Mouse (Mus musculus): ENCODE data around the gene Cap2. TPM values are rescaled to one million over a fixed set of nuclear protein-coding genes. Genes with fewer than 3 reads are reported as not detected.

The Cap2 gene
- polyA plus RNA-seq, 1 experiment from 2014 or later, result 11.8 TPM

DNA sequence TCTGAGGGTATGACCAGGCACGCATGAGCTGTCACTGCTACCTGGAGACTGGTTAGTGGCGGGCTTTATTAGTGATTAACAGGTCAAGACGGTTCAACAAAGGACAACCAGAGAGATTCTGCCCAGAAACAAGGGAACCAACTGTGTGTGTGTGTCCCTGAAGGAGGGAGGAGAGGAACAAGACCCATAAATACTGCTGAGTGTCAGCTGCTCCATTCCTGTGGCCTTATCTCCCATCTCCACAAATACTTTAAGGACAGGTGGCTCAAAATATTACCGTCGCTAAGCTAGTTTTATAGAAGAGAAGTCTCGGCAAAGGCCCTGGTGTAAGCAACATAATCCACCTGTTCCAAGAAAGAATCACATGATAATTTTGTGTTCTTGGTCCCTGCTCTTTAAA, 127.7 kb downstream of the Cap2 start:
- WGBS, result 66% methylated on average over 6 of the region's 6 CpGs
- peaks cover 2% of the 10 kb centered on the region; the same call in 1 of the 2 replicates for H3K4me1 ChIP-seq (replicated peaks; ENCODE audit: control insufficient read depth, insufficient read depth, low read length)
- H3K36me3 ChIP-seq (ENCODE audit: control insufficient read depth, insufficient read depth, low read length), result no peaks in the 10 kb centered on the region
- no peaks in the 10 kb centered on the region for H3K27me3 ChIP-seq (ENCODE audit: control insufficient read depth, insufficient read depth, low read depth, low read length)
- H3K4me2 ChIP-seq (ENCODE audit: low read depth, low read length), result no peak overlapping the region
- no peak for ATAC-seq (ENCODE audit: low read depth)
- H3K9ac ChIP-seq (ENCODE audit: low read length), result no peak overlapping the region
- H3K4me3 ChIP-seq (ENCODE audit: low read length), result no peak overlapping the region
- no peaks in the 10 kb centered on the region for H3K9me3 ChIP-seq (ENCODE audit: control insufficient read depth, low read length)
- H3K27ac ChIP-seq (ENCODE audit: low read length), result no peak overlapping the region

DNA sequence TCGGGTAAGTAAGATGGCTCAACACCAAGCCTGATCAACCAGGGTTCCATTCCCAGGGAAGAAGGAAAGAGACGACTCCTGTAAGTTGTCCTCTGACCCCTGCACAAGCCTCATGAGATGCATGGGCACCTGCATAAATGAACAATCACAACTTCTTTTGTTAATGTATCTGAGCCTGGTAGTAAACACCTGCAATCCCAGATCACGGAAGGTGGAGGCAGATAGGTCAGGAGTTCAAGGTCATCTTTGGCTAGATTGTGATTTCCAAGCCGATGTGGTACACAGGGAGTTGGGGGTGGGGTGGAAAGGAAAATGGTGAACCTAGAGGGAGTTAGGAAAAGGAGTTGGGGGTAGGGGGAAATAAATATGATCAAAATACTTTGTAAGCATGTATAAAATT, 131.1 kb downstream of the Cap2 start:
- Histone ChIP-seq H3K9ac (ENCODE audit: low read length) (no peak overlapping the region), H3K36me3 (ENCODE audit: control insufficient read depth, insufficient read depth, low read length) (no peaks in the 10 kb centered on the region), H3K4me2 (ENCODE audit: low read depth, low read length) (no peak overlapping the region), H3K9me3 (ENCODE audit: control insufficient read depth, low read length) (no peaks in the 10 kb centered on the region), H3K27ac (ENCODE audit: low read length) (no peak overlapping the region), H3K4me3 (ENCODE audit: low read length) (no peak overlapping the region), H3K27me3 (ENCODE audit: control insufficient read depth, insufficient read depth, low read depth, low read length) (no peaks in the 10 kb centered on the region), H3K4me1 (replicated peaks; ENCODE audit: control insufficient read depth, insufficient read depth, low read length) (no peaks in the 10 kb centered on the region)
- 48% methylated on average over 4 of the region's 4 CpGs for WGBS
- no peak for ATAC-seq (ENCODE audit: low read depth)

DNA sequence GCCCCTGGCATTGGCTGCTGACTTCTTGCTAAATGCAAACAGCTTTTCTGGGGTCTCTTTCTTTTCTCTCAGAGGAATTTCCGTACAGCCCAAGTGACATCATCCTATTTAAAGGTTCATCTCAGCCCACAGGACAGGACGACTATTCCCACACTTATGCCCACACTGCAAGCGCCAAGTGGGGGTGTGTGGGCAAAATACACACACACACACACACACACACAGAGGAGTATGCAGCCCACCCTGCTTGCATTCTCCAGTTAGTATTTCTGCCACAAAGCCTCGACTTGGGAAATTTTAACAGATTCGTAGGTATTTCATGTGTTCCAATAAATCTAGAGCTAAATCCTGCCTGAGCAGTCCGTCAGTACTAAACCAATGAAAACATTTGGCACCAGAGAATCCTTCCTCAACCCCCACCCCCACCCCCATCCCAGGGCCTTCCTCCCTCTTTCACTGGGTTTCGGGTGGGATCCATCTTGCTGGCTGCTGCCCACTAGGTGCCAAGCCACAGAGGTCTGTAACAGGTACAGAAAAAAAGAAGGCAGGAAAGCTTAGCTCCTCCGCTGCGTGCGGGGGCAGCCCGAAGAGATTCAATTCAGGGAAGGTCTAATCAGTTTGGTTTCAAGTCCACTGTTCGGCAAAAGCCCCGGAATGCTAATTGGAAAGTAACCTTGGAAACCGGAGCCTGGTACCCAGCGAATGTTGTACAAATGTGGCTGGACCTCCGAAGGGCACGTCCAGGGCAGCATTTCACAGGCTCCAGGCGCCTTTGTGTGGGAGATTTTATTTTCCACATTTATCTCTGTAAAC, 131.9 kb downstream of the Cap2 start:
- 58% methylated on average over 18 of the region's 18 CpGs for WGBS
- no peak for ATAC-seq (ENCODE audit: low read depth)
- no peak overlapping the region for H3K4me3 ChIP-seq (ENCODE audit: low read length)
- H3K27me3 ChIP-seq (ENCODE audit: control insufficient read depth, insufficient read depth, low read depth, low read length), result no peaks in the 10 kb centered on the region
- no peaks in the 10 kb centered on the region for H3K36me3 ChIP-seq (ENCODE audit: control insufficient read depth, insufficient read depth, low read length)
- H3K4me1 ChIP-seq (replicated peaks; ENCODE audit: control insufficient read depth, insufficient read depth, low read length), result no peaks in the 10 kb centered on the region
- H3K9me3 ChIP-seq (ENCODE audit: control insufficient read depth, low read length), result no peaks in the 10 kb centered on the region
- no peak overlapping the region for H3K27ac ChIP-seq (ENCODE audit: low read length)
- no peak overlapping the region for H3K4me2 ChIP-seq (ENCODE audit: low read depth, low read length)
- H3K9ac ChIP-seq (ENCODE audit: low read length), result no peak overlapping the region

DNA sequence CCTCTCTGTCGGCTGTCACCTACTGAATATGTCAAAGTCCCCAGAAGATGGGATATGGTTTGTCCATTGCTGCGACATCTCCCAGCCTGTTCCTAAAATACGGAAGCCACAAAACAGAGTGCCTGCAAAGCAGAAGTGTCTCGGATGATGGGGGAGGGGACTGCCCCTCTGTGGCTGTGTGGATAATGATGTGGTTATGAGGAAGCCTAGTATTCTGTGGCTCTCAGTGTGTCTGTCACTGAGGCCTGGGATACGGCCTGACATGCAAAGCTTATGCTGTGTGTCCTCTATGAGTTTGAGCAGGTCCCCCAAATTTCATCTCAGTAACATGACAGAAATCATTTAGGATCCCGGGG, 132.5 kb downstream of the Cap2 start:
- Histone ChIP-seq H3K4me3 (ENCODE audit: low read length) (no peak overlapping the region), H3K4me2 (ENCODE audit: low read depth, low read length) (no peak overlapping the region), H3K9me3 (ENCODE audit: control insufficient read depth, low read length) (no peaks in the 10 kb centered on the region), H3K9ac (ENCODE audit: low read length) (no peak overlapping the region), H3K27me3 (ENCODE audit: control insufficient read depth, insufficient read depth, low read depth, low read length) (no peaks in the 10 kb centered on the region), H3K36me3 (ENCODE audit: control insufficient read depth, insufficient read depth, low read length) (no peaks in the 10 kb centered on the region), H3K4me1 (replicated peaks; ENCODE audit: control insufficient read depth, insufficient read depth, low read length) (no peaks in the 10 kb centered on the region), H3K27ac (ENCODE audit: low read length) (no peak overlapping the region)
- ATAC-seq (ENCODE audit: low read depth), result no peak
- WGBS, result 59% methylated on average over 6 of the region's 6 CpGs

DNA sequence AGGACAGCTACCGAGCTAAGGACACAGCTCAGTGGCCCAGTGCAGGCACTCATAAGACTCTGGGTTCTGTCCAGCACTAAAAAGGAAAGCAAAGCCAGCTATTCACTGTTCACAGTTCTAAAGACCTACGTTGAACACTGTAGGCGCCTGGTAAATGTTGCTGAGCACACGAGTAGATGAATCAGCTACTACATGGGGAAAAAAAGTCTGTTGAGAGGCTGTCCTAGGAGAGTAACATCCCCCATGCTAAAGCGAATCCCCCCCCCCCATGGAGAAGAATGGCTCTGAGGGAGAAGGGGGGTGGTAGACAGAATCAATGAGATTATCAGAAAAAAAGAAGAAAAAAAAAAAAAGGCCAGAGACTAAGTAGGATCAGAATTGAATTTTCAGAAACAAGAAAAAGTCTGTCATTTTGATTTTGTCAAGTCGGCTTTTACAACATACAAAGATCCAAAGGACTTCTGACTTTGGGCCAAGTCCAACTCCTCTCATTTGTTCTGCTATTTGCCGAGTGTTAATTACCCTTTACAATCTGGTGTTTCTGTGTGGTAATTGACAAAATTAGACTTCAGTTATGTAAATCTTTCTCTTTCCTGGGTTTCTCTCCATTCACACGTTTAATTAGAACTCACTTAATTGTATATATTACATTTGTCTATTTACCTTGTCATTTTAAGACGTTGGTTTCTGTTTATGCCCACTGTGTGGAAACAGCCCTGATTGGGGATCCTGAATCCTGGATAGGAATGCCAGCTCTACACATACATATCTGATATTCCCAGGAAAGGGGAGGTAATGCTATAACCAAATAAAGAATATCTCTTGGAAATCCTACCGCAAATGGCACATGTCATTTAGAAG, 139.2 kb downstream of the Cap2 start:
- Histone ChIP-seq H3K9me3 (ENCODE audit: control insufficient read depth, low read length) (peaks cover 5% of the 10 kb centered on the region; the same call in 1 of the 2 replicates), H3K9ac (ENCODE audit: low read length) (no peak overlapping the region), H3K27me3 (ENCODE audit: control insufficient read depth, insufficient read depth, low read depth, low read length) (no peaks in the 10 kb centered on the region), H3K27ac (ENCODE audit: low read length) (no peak overlapping the region), H3K4me3 (ENCODE audit: low read length) (no peak overlapping the region), H3K4me1 (replicated peaks; ENCODE audit: control insufficient read depth, insufficient read depth, low read length) (no peaks in the 10 kb centered on the region), H3K36me3 (ENCODE audit: control insufficient read depth, insufficient read depth, low read length) (0 out of 2 replicates have a peak, but pooled peaks cover 2% of the 10 kb centered on the region), H3K4me2 (ENCODE audit: low read depth, low read length) (no peak overlapping the region)
- 79% methylated on average over 10 of the region's 10 CpGs for WGBS
- no peak for ATAC-seq (ENCODE audit: low read depth)

DNA sequence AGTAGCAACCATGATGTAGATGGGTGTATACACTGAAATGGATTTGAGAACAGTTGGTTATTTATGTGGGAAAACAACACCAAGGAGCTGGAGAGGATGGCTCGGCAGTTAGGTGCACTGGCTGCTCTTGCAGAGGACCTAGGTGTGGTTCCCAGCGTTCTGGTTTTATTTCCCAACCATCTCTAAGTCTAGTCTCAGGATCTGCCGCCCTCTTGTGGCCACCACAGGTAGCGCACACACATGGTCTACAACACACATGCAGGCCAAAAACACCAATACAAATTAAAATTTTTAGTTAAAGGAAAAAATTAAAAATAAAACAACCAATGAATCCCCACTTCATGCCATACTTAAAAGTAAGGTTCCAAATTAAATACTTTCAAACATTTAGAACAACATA, 140.7 kb downstream of the Cap2 start:
- Histone ChIP-seq H3K4me2 (ENCODE audit: low read depth, low read length) (no peak overlapping the region), H3K4me1 (replicated peaks; ENCODE audit: control insufficient read depth, insufficient read depth, low read length) (no peaks in the 10 kb centered on the region), H3K9me3 (ENCODE audit: control insufficient read depth, low read length) (peaks cover 5% of the 10 kb centered on the region; the same call in 1 of the 2 replicates), H3K36me3 (ENCODE audit: control insufficient read depth, insufficient read depth, low read length) (0 out of 2 replicates have a peak, but pooled peaks cover 2% of the 10 kb centered on the region), H3K4me3 (ENCODE audit: low read length) (no peak overlapping the region), H3K27ac (ENCODE audit: low read length) (no peak overlapping the region), H3K9ac (ENCODE audit: low read length) (no peak overlapping the region), H3K27me3 (ENCODE audit: control insufficient read depth, insufficient read depth, low read depth, low read length) (no peaks in the 10 kb centered on the region)
- no peak for ATAC-seq (ENCODE audit: low read depth)
- WGBS, result 87% methylated on average over 4 of the region's 4 CpGs

DNA sequence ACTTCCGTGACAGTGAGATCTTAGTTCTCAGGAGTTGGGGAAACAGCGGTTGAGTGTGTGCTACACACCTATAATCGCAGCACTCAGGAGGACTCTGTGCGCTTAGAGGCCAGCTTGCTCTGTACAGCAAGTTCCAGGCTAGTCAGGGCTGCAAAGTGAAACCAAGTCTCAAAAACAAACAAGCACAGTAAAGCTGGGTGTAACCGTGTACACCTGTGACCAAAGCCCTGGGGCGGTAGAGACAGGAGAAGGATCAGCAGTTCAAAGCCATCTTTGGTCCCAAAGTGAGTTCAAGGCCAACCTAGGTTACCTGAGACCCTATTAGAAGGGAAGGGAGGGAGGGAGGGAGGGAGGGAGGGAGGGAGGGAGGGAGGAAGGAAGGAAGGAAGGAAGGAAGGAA, 142.5 kb downstream of the Cap2 start:
- Histone ChIP-seq H3K27me3 (ENCODE audit: control insufficient read depth, insufficient read depth, low read depth, low read length) (no peaks in the 10 kb centered on the region), H3K9ac (ENCODE audit: low read length) (no peak overlapping the region), H3K9me3 (ENCODE audit: control insufficient read depth, low read length) (peaks cover 5% of the 10 kb centered on the region; the same call in 1 of the 2 replicates), H3K4me1 (replicated peaks; ENCODE audit: control insufficient read depth, insufficient read depth, low read length) (no peaks in the 10 kb centered on the region), H3K27ac (ENCODE audit: low read length) (no peak overlapping the region), H3K36me3 (ENCODE audit: control insufficient read depth, insufficient read depth, low read length) (0 out of 2 replicates have a peak, but pooled peaks cover 2% of the 10 kb centered on the region), H3K4me3 (ENCODE audit: low read length) (no peak overlapping the region), H3K4me2 (ENCODE audit: low read depth, low read length) (no peak overlapping the region)
- no peak for ATAC-seq (ENCODE audit: low read depth)
- WGBS, result 76% methylated on average over 6 of the region's 6 CpGs

DNA sequence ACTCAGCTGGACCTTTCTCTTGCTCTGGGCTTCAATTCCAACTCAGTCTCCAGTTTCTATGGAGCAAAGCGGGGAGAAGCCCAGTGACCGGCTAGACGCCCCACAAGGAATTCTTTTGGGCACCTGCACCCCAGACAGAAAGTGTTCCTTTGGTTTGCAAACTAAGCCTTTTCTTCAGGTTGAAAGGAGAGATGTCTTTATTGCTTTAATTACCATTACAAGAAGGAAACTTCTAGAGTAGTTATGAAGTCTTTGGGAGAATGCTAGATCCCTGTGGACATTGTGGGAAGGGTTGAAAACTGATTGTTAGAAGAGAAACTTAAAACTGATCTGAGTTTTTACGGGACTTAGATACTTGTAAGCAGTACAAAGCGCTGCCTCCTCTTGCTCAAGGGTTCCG, 143.8 kb downstream of the Cap2 start:
- H3K4me3 ChIP-seq (ENCODE audit: low read length), result no peak overlapping the region
- 82% methylated on average over 6 of the region's 6 CpGs for WGBS
- peaks cover 5% of the 10 kb centered on the region; the same call in 1 of the 2 replicates for H3K9me3 ChIP-seq (ENCODE audit: control insufficient read depth, low read length)
- H3K9ac ChIP-seq (ENCODE audit: low read length), result no peak overlapping the region
- H3K4me1 ChIP-seq (replicated peaks; ENCODE audit: control insufficient read depth, insufficient read depth, low read length), result no peaks in the 10 kb centered on the region
- no peak for ATAC-seq (ENCODE audit: low read depth)
- 0 out of 2 replicates have a peak, but pooled peaks cover 2% of the 10 kb centered on the region for H3K36me3 ChIP-seq (ENCODE audit: control insufficient read depth, insufficient read depth, low read length)
- H3K4me2 ChIP-seq (ENCODE audit: low read depth, low read length), result no peak overlapping the region
- H3K27me3 ChIP-seq (ENCODE audit: control insufficient read depth, insufficient read depth, low read depth, low read length), result no peaks in the 10 kb centered on the region
- H3K27ac ChIP-seq (ENCODE audit: low read length), result no peak overlapping the region

DNA sequence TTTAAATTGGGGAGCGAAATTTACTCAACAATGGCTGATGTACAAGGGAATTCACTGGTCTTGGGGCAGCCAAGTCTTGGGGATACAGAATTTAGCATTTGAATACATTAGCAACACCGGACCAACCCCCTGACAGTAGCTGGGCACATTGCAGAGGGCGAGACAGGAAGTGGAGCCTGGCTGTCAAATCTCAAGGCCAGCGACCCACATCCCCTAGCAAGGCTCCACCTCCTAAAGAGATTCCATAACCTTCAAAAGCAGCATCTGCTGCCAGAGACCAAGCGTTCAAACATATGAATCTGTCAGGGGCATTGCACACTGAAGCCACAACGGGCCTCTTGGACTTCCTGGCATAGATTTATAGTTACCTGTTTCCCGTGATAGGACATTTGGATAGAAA, 150.2 kb downstream of the Cap2 start:
- no peak overlapping the region for H3K27ac ChIP-seq (ENCODE audit: low read length)
- H3K27me3 ChIP-seq (ENCODE audit: control insufficient read depth, insufficient read depth, low read depth, low read length), result no peaks in the 10 kb centered on the region
- H3K9me3 ChIP-seq (ENCODE audit: control insufficient read depth, low read length), result no peaks in the 10 kb centered on the region
- H3K4me2 ChIP-seq (ENCODE audit: low read depth, low read length), result no peak overlapping the region
- H3K4me1 ChIP-seq (replicated peaks; ENCODE audit: control insufficient read depth, insufficient read depth, low read length), result no peaks in the 10 kb centered on the region
- WGBS, result 78% methylated on average over 7 of the region's 7 CpGs
- H3K4me3 ChIP-seq (ENCODE audit: low read length), result no peak overlapping the region
- no peaks in the 10 kb centered on the region for H3K36me3 ChIP-seq (ENCODE audit: control insufficient read depth, insufficient read depth, low read length)
- no peak for ATAC-seq (ENCODE audit: low read depth)
- H3K9ac ChIP-seq (ENCODE audit: low read length), result no peak overlapping the region

All from lung, embryonic 16.5 days (tissue).